Mouse (Mus musculus) T-helper 17 cell (primary cell): ENCODE data around the gene AY761185.
"Not testable (repeated sequence)": the region's sequence is repeated elsewhere in the genome, so short reads cannot be mapped to it uniquely, and the experiment has no call there.

ENCODE experiments used
- in situ Hi-C, 2 experiments: fragments of 300-600 bp; cut with MboI, MseI; formaldehyde crosslinking; loops; 1 replicate in 1 of 2; 2 replicates in 1 of 2; pipeline ENCODE4 v1.15.1; 2025; ENCODE audit warnings: high pct_unique_total_duplicates in 2 of 2

Gene AY761185

DNA sequence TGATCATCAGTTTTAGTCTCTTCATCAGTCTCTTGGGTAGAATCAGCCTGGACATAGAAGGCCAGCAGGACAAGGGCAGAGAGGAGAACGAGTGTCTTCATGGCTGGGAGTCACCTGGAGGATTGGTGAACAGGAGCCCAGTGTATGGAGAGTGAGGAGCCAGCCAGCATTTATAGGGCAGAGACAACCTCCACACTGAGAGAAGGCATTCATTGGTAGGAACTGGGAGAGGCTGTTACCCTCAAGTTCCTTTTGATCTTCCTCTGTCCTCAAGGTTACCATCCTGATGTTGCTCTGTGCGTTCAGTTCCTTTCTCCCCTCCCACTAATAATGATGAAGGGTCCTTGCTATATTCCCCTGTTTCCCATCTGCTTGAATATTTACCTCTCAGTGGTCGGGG lies at the start of gene AY761185:
Gene AY761185, minus strand, starts transcription at position 101 of the 400 bp plus-strand sequence.
- in situ Hi-C loops = loop anchor here in 1 of 2 experiments (25.0 kb wide), 1 partner anchor 1032 kb away; the partner anchor contains the start of gene Gm31371

DNA sequence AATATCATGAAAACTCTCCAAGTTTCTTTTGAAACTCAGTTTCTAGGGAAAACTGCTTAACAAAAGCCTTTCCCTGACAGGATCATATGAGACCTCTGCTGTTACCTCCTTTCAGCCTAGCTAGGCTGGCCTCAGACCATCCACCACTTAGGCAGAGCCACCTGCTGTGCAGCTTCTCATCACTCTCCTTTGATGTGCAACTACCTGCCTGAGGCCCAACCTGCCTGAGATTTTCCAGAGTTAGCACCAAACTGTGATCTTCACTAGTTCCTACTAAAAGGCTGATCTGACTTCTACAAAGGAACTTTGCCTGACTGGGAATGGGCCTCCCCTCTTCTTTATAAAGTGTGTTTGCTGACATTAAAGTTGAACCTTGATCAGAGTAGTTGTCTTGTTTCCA lies 49.5 kb upstream of the AY761185 start:
- in situ Hi-C loops = not testable (repeated sequence)

DNA sequence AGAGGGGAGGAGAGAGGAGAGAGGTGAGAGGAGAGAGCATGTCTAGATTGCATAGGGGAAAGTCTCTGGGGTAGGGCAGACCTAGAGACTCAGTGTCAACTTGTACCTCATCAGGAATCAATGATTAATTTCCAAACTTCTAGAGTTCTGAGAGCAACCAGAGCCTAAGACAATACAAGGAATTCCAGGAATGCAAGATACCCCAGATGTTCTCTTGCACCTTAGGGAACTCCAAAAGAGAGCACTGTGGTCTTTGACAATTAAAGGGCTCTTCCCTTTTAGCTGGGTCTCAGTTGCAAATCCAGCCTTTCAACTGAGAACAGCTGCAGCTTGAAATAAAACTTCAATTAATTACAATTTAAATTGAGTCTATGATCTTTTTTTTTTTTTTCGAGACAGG lies 35.3 kb upstream of the AY761185 start:
- in situ Hi-C loops = no loop called here

DNA sequence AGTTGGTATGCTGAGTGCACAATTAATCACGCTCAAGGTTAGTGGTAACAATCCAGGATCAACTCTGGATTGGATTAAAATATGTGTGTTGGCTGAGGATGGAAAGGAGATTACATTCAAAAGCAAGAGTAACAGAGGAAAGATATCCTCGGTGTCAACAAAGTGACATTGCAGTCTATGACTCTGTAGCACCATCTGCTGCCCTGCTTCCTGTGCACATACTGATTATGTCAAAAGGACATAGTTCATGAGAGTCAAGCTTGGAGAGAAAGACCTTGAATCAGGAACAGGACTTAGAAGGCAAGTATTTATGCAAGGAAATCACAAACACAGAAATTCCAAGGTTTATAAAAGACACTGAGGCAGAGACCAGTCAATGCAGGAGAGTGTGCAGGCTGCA lies 20.0 kb upstream of the AY761185 start:
- in situ Hi-C loops = no loop called here

DNA sequence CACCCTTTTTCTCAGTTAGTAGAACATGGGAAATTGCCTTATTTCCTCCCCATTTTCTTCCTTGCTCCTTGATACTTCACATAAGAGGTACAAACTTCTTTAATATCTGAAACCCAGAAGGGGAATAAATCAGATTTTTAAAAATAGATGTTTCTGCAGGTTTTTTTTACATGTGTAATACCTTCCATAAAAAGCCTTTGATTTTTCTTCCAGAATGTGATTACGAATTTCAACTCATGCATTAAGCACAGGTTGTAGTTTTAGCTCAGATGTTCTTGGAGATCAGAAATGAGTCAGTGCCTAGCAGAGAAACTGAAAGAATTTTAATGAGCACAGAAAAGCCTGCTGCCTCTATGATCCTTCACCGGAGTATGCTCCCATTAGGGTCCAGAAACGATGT lies 22.5 kb downstream of the AY761185 start, which contains the start of gene Gm6040:
Gene Gm6040, minus strand, starts transcription at position 101 of the 400 bp plus-strand sequence.
- in situ Hi-C loops = no loop called here

DNA sequence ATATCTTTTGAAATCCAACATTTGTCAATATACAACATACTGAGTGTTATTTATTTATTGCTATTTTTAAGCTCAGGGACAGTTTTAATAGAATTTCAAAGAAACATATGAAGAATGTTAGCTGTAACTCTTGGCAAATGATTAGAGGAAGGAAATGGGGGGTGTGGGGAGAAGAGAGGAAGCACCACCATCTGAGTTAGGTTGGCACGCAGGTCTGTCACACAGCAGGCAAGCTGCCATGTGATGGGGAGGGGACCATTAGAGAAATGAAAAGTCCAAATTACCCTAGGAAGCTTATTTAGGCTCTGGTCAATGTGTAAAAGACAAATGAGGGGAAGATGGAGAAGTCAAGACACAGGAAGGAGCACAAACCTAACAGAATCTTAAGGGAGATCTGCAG lies 32.2 kb downstream of the AY761185 start:
- in situ Hi-C loops = no loop called here

DNA sequence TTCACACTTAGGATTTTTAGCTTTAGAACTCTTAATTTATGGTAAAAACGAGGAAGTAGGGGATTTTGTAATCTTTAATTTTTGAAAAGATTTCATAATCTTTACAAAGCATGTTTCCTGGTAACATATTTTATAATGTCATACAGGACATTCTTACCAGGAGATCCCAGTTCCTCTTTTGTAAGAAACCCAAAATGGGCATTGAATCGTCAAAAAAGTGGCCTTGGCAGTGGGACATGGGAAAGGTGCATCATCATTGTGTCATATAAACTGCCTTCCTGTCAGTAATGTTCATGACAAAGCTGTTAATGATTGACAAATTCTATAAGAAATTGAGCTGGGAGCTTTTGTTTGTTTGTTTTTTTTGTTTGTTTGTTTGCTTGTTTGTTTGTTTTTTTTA lies 36.3 kb downstream of the AY761185 start:
- in situ Hi-C loops = no loop called here

DNA sequence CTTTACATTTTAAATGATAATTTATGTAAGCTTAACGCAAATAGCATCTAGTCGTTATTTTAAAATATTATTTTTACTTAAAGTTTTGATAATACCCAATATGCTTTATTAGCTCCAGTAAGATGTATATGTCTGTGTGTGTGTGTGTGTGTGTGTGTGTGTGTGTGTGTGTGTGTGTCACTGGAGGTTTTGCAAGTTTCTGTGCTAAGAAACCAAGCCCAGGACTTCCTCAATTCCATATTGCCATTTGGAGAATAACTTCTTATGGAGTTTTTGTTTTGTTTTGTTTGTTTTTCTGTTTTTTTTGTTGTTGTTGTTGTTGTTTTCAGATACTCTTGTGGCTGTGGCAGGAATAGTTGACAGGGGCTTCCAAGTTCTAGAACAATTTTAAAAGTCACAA lies 37.4 kb downstream of the AY761185 start:
- in situ Hi-C loops = no loop called here

DNA sequence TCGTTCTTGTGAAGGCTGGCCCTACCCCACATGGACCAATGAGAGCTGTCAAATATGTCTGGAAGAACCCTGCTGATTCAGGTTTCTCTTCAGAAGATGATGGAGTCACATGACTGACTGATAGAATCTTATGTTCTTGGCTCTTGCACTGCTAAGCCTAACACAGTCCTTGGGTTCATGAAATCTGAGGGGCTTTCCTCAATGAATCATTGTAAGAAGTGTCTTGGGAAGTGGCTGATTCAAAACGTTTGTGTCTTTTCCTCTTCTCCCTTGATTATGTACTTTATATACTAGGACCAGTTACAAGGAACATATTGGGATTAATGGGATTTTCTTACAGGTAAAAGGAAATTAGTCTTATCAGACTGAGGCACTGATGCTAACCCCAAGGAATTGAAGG lies 42.0 kb downstream of the AY761185 start, which contains the start of gene Gm15056:
Gene Gm15056, minus strand, starts transcription at position 101 of the 400 bp plus-strand sequence.
- in situ Hi-C loops = no loop called here
